Mouse (Mus musculus) heart, adult 2 months (tissue): ENCODE measurements at regions not wholly inside any gene's neighbourhood (a gene's known extent, or its start where the extent isn't known, plus 50 kb on each side); places are given as distances from the start of the nearest gene placed in this dataset.

ENCODE experiments used
- CTCF ChIP-seq: fragments of 200-600 bp; IDR thresholded peaks from 2 replicates; pipeline ENCODE4 v1.8.1; 2022; ENCODE audit warnings: antibody characterized with exemption, mild to moderate bottlenecking, moderate library complexity
- EP300 ChIP-seq: fragments of 200-500 bp; IDR thresholded peaks from 2 replicates; pipeline ENCODE4 v1.6.1; 2011; ENCODE audit warnings: low read depth, low read length, control low read depth; ENCODE audit not compliant: insufficient read depth
- POLR2A ChIP-seq: fragments of 200-500 bp; IDR thresholded peaks from 2 replicates; pipeline ENCODE4 v1.6.1; 2011; ENCODE audit warnings: mild to moderate bottlenecking, low read depth, low read length, control low read depth; ENCODE audit not compliant: insufficient read depth

DNA sequence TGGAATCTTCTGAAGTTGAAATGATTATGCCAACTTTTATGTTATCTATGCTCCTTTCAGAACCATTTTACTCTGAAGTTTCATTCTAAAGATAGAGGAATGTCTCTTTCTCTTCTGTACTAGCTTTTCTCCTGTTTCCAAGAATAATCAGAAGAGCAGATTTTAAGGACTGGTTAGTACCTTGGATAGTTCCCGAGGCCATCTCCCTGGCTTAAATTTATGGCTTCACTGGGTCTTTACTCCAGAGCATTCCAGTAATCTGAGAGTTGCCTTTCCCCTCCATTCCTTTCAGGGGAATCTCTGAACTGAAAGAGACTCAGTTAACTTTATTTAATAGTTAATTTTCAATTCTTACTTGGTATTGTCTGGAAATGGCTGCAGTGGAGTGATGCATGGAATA, 551.0 kb downstream of the Bckdhb start:
- TF ChIP-seq POLR2A (no peak), CTCF (no peak), EP300 (no peak)
